Mouse (Mus musculus) cerebellum, adult 2 months (tissue): ENCODE results near the gene Fau.

Source experiments
- CTCF ChIP-seq: fragments of 200-500 bp; IDR thresholded peaks from 2 replicates; pipeline ENCODE4 v1.5.1; 2011; ENCODE audit warnings: low read depth, mild to moderate bottlenecking, control low read depth, low read length, moderate library complexity, borderline replicate concordance; ENCODE audit not compliant: insufficient read depth
- POLR2A ChIP-seq: fragments of 200-500 bp; IDR thresholded peaks from 2 replicates; pipeline ENCODE4 v1.6.1; 2011; ENCODE audit warnings: low read length, control low read depth, borderline replicate concordance; ENCODE audit not compliant: insufficient read depth

- TF ChIP-seq CTCF (no peak), POLR2A (no peak)
Measured at GRCm38 (mm10) chr19:6056696-6057095, 948 bp upstream of the Fau start.
